Comparison of ENCODE assay signal across 8 mouse cellular contexts in genomic region chrX:37167085-37167484, GRCm38 (mm10). TPM values are rescaled to one million over a fixed set of nuclear protein-coding genes. Genes with fewer than 3 reads are reported as not detected.
A peak's percentile ranks its signal among the peaks of the same experiment; 100 is the strongest.
DNase-seq lines count a peak whose midpoint lies in the region; ATAC-seq lines count a peak whose summit lies in the region.

No protein-coding gene starts in this region.

- H3K27me3 ChIP-seq in neural tube, embryonic 11.5 days (ENCODE audit: control insufficient read depth, insufficient read depth, low read length): no peaks in the 10 kb centered on the region
- H3K27me3 ChIP-seq in neural tube, embryonic 15.5 days (replicated peaks): no peaks in the 10 kb centered on the region
- no peaks in the 10 kb centered on the region for H3K27me3 ChIP-seq in kidney, embryonic 16.5 days (ENCODE audit: insufficient read depth, low read length)

- peak; percentile 72 for ATAC-seq in frontal cortex, adult (ENCODE audit: low TSS enrichment)
- ATAC-seq in neural tube, embryonic 11.5 days (ENCODE audit: insufficient read depth, low FRiP score, low TSS enrichment): no peak
- no peak for ATAC-seq in neural tube, embryonic 15.5 days (ENCODE audit: low FRiP score)
- ATAC-seq in kidney, embryonic 16.5 days (ENCODE audit: low FRiP score, low TSS enrichment): peak; percentile 69; the same call in 1 of the 2 replicates

- no peak overlapping the region for H3K4me2 ChIP-seq in neural tube, embryonic 11.5 days (ENCODE audit: low read depth)
- H3K4me2 ChIP-seq in neural tube, embryonic 15.5 days: no peak overlapping the region
- H3K4me2 ChIP-seq in kidney, embryonic 16.5 days (replicated peaks; ENCODE audit: low read depth, low read length): no peak overlapping the region

- no peak for DNase-seq in frontal cortex, postnatal 10 days (ENCODE audit: low spot score in 2 of 2)
- DNase-seq in neural tube, embryonic 11.5 days (ENCODE audit: low spot score): peak; percentile 15
- DNase-seq in cerebellum, postnatal 36 days: peak; percentile 12 to 22
- DNase-seq in naive thymus-derived CD4-positive, alpha-beta T cell, adult 2 months (ENCODE audit: low read depth): peak; percentile 71
- no peak for DNase-seq in frontal cortex, postnatal 25 days (ENCODE audit: low spot score in 2 of 2)

- no peak overlapping the region for H3K27ac ChIP-seq in neural tube, embryonic 11.5 days (ENCODE audit: low read depth, low read length)
- H3K27ac ChIP-seq in neural tube, embryonic 15.5 days (replicated peaks): no peak overlapping the region
- no peak overlapping the region for H3K27ac ChIP-seq in kidney, embryonic 16.5 days (ENCODE audit: low read length)

- H3K4me3 ChIP-seq in neural tube, embryonic 11.5 days (ENCODE audit: low read depth, low read length): no peak overlapping the region
- H3K4me3 ChIP-seq in neural tube, embryonic 15.5 days (replicated peaks): no peak overlapping the region
- H3K4me3 ChIP-seq in kidney, embryonic 16.5 days (ENCODE audit: low read length): no peak overlapping the region

- WGBS in neural tube, embryonic 11.5 days: 40% methylated on average over 3 of the region's 3 CpGs
- WGBS in neural tube, embryonic 15.5 days: 43% methylated on average over 3 of the region's 3 CpGs
- WGBS in kidney, embryonic 16.5 days: 20% methylated on average over 3 of the region's 3 CpGs

- H3K9me3 ChIP-seq in neural tube, embryonic 11.5 days (ENCODE audit: control insufficient read depth, low read length): no peaks in the 10 kb centered on the region
- no peaks in the 10 kb centered on the region for H3K9me3 ChIP-seq in neural tube, embryonic 15.5 days (replicated peaks)
- H3K9me3 ChIP-seq in kidney, embryonic 16.5 days (ENCODE audit: low read length): no peaks in the 10 kb centered on the region

- H3K9ac ChIP-seq in neural tube, embryonic 11.5 days (ENCODE audit: low read length): no peak overlapping the region
- no peak overlapping the region for H3K9ac ChIP-seq in neural tube, embryonic 15.5 days (replicated peaks)
- H3K9ac ChIP-seq in kidney, embryonic 16.5 days (replicated peaks; ENCODE audit: low read length): no peak overlapping the region

- H3K4me1 ChIP-seq in neural tube, embryonic 11.5 days (ENCODE audit: control insufficient read depth, insufficient read depth, low read length): no peaks in the 10 kb centered on the region
- no peaks in the 10 kb centered on the region for H3K4me1 ChIP-seq in neural tube, embryonic 15.5 days
- no peaks in the 10 kb centered on the region for H3K4me1 ChIP-seq in kidney, embryonic 16.5 days (ENCODE audit: insufficient read depth, low read length)

- H3K36me3 ChIP-seq in neural tube, embryonic 11.5 days (ENCODE audit: control insufficient read depth, insufficient read depth, low read length): no peaks in the 10 kb centered on the region
- no peaks in the 10 kb centered on the region for H3K36me3 ChIP-seq in neural tube, embryonic 15.5 days
- H3K36me3 ChIP-seq in kidney, embryonic 16.5 days (ENCODE audit: insufficient read depth, low read length): no peaks in the 10 kb centered on the region

RNA-seq across cellular contexts. Expression of gene Akap14, which starts 1.6 kb away (rescaled TPM):
- 0.22 and 0.29 TPM in 2 replicates for polyA plus RNA-seq in neural tube, embryonic 11.5 days (2014; fragmentation: Nextera tagmentation; extraction: Ambion mirVana)
- 0.14 and 0.29 TPM in 2 replicates for polyA plus RNA-seq in neural tube, embryonic 15.5 days (2015; fragmentation: Nextera tagmentation; extraction: Ambion mirVana)
- not detected in 2 replicates for polyA plus RNA-seq in kidney, embryonic 16.5 days (2015; fragmentation: Nextera tagmentation; extraction: Ambion mirVana)

RNA-seq across cellular contexts. Expression of gene Ndufa1, which starts 23.9 kb away (rescaled TPM):
- polyA plus RNA-seq in neural tube, embryonic 11.5 days (2014; fragmentation: Nextera tagmentation; extraction: Ambion mirVana): 440 and 446 TPM in 2 replicates
- 742 and 895 TPM in 2 replicates for polyA plus RNA-seq in neural tube, embryonic 15.5 days (2015; fragmentation: Nextera tagmentation; extraction: Ambion mirVana)
- polyA plus RNA-seq in kidney, embryonic 16.5 days (2015; fragmentation: Nextera tagmentation; extraction: Ambion mirVana): 432 and 458 TPM in 2 replicates

RNA-seq across cellular contexts. Expression of gene Rnf113a1, which starts 24.0 kb away (rescaled TPM):
- 11.5 and 13.3 TPM in 2 replicates for polyA plus RNA-seq in neural tube, embryonic 11.5 days (2014; fragmentation: Nextera tagmentation; extraction: Ambion mirVana)
- polyA plus RNA-seq in neural tube, embryonic 15.5 days (2015; fragmentation: Nextera tagmentation; extraction: Ambion mirVana): 23.7 and 27.3 TPM in 2 replicates
- 7.9 and 9.8 TPM in 2 replicates for polyA plus RNA-seq in kidney, embryonic 16.5 days (2015; fragmentation: Nextera tagmentation; extraction: Ambion mirVana)

RNA-seq across cellular contexts. Expression of gene Nkap, which starts 40.5 kb away (rescaled TPM):
- 21.5 and 22.8 TPM in 2 replicates for polyA plus RNA-seq in neural tube, embryonic 11.5 days (2014; fragmentation: Nextera tagmentation; extraction: Ambion mirVana)
- 22.1 and 22.2 TPM in 2 replicates for polyA plus RNA-seq in neural tube, embryonic 15.5 days (2015; fragmentation: Nextera tagmentation; extraction: Ambion mirVana)
- polyA plus RNA-seq in kidney, embryonic 16.5 days (2015; fragmentation: Nextera tagmentation; extraction: Ambion mirVana): 15.7 and 16.6 TPM in 2 replicates

RNA-seq across cellular contexts. Expression of gene Gm9, which starts 43.8 kb away (rescaled TPM):
- not detected in 2 replicates for polyA plus RNA-seq in neural tube, embryonic 11.5 days (2014; fragmentation: Nextera tagmentation; extraction: Ambion mirVana)
- not detected in 2 replicates for polyA plus RNA-seq in neural tube, embryonic 15.5 days (2015; fragmentation: Nextera tagmentation; extraction: Ambion mirVana)
- polyA plus RNA-seq in kidney, embryonic 16.5 days (2015; fragmentation: Nextera tagmentation; extraction: Ambion mirVana): not detected in 2 replicates

Comparison
In these comparisons a context has a peak if more than half of its experiments do, and no peak if none do; other contexts are left out.
1. ATAC-seq: peak in frontal cortex, adult (single experiment) and kidney, embryonic 16.5 days (single experiment); none in neural tube, embryonic 11.5 days (single experiment) and neural tube, embryonic 15.5 days (single experiment).
2. DNase-seq: peak in neural tube, embryonic 11.5 days (single experiment), cerebellum, postnatal 36 days (2 of 2) and naive thymus-derived CD4-positive, alpha-beta T cell, adult 2 months (single experiment); none in frontal cortex, postnatal 10 days (0 of 2) and frontal cortex, postnatal 25 days (0 of 2).